Mouse (Mus musculus) neural tube, embryonic 14.5 days (tissue): ENCODE measurements around the gene Fa2h. TPM values are rescaled to one million over a fixed set of nuclear protein-coding genes. Genes with fewer than 3 reads are reported as not detected.

Source experiments
- ATAC-seq: fragments of 200-750 bp; cut with Nextera tagmentation; 2 replicates; pipeline ENCODE4 v1.8.0; 2017; ENCODE audit warnings: low read depth, mild to moderate bottlenecking, moderate TSS enrichment, moderate library complexity
- H3K27ac ChIP-seq: fragments of 300-500 bp; sonication (generic); 2 replicates; pipeline ENCODE4 v1.5.1; 2014; ENCODE audit warnings: low read depth, mild to moderate bottlenecking, control low read depth, low read length, moderate library complexity, mixed read lengths
- H3K27me3 ChIP-seq: fragments of 300-500 bp; sonication (generic); 2 replicates; pipeline ENCODE4 v1.6.1; 2014; ENCODE audit warnings: low read length; ENCODE audit not compliant: control insufficient read depth, insufficient read depth
- H3K36me3 ChIP-seq: fragments of 300-500 bp; sonication (generic); 2 replicates; pipeline ENCODE4 v1.6.1; 2014; ENCODE audit warnings: low read length, mixed read lengths; ENCODE audit not compliant: control insufficient read depth, insufficient read depth
- H3K4me1 ChIP-seq: fragments of 300-500 bp; sonication (generic); 2 replicates; pipeline ENCODE4 v1.6.1; 2014; ENCODE audit warnings: low read length; ENCODE audit not compliant: control insufficient read depth, insufficient read depth
- H3K4me2 ChIP-seq: fragments of 300-500 bp; sonication (generic); 2 replicates; pipeline ENCODE4 v1.6.1; 2014; ENCODE audit warnings: mild to moderate bottlenecking, low read depth, low read length, control low read depth
- H3K4me3 ChIP-seq: fragments of 300-500 bp; sonication (generic); 2 replicates; pipeline ENCODE4 v1.5.1; 2014; ENCODE audit warnings: low read depth, low read length, control low read depth, mixed read lengths
- H3K9ac ChIP-seq: fragments of 300-500 bp; sonication (generic); replicated peaks from 2 replicates; pipeline ENCODE4 v1.6.1; 2014; ENCODE audit warnings: low read depth, mild to moderate bottlenecking, control low read depth, low read length, mixed read lengths
- H3K9me3 ChIP-seq: fragments of 300-500 bp; sonication (generic); 2 replicates; pipeline ENCODE4 v1.6.1; 2016; ENCODE audit warnings: low read length; ENCODE audit not compliant: control insufficient read depth
- WGBS: fragments of 180-500 bp; shearing (Covaris S2); extraction: QIAGEN DNeasy Blood & Tissue Kit; methylation state at CpG from one replicate; pipeline ENCODE4 v1.1.7; 2014; 5-methylcytosine and 5-hydroxymethylcytosine counted together
- polyA plus RNA-seq: library from polyadenylated mRNA; unstranded; fragments of >200 nt; fragmentation: Nextera tagmentation; extraction: Ambion mirVana; gene quantifications from 2 replicates; pipeline ENCODE4 v1.2.1, GENCODE M21; 2014

Gene Fa2h
- polyA plus RNA-seq, 1 experiment from 2014 or later: 1.1 TPM

DNA sequence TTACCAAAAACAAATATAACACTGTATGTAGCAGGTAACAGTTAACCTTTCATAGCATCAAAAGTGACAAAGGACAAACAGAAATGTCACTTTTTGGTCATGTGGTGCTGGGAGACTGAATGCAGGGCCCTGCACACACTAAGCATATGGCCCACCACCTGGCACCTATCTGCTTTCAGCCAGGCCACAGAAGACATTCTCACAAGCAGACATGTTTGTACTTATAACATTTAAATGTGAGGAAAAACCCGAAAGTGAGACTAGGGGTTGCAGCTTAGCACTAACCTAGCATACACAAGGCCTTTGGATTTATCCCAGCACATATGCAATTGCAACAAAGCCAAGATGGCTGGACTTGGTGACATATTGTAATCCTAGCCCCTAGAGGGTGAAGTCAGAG lies 95.6 kb downstream of the Fa2h start:
- Histone ChIP-seq H3K36me3 (peaks cover 8% of the 10 kb centered on the region; the same call in 1 of the 2 replicates), H3K27me3 (no peaks in the 10 kb centered on the region), H3K9ac (no peak overlapping the region), H3K4me1 (peaks cover 2% of the 10 kb centered on the region; the same call in 1 of the 2 replicates), H3K4me3 (no peak overlapping the region), H3K27ac (no peak overlapping the region), H3K4me2 (no peak overlapping the region), H3K9me3 (no peaks in the 10 kb centered on the region)
- WGBS: 94% methylated on average over 1 of the region's 1 CpGs
- ATAC-seq: no peak

Other genes with a start within 250 kb of the Fa2h start
- gene Glg1, start 134.6 kb downstream of the Fa2h start, polyA plus RNA-seq: 77.0 and 97.5 TPM in 2 replicates
- 19.2 and 25.4 TPM in 2 replicates for gene Rfwd3, start 93.6 kb downstream of the Fa2h start, polyA plus RNA-seq
- 0.35 TPM in 1 of 2 replicates, not detected in the other for gene Mlkl, start 55.6 kb downstream of the Fa2h start, polyA plus RNA-seq
- 7.4 and 8.5 TPM in 2 replicates for gene Wdr59, start 128.3 kb upstream of the Fa2h start, polyA plus RNA-seq
- 96.5 and 101 TPM in 2 replicates for gene Znrf1, start 142.3 kb upstream of the Fa2h start, polyA plus RNA-seq
- gene Ldhd, start 236.6 kb upstream of the Fa2h start, polyA plus RNA-seq: 0.66 and 0.96 TPM in 2 replicates
- gene Zfp1, start 249.6 kb upstream of the Fa2h start, polyA plus RNA-seq: 31.2 and 31.8 TPM in 2 replicates